In genomic region chr13:117659511-117659910, GRCm38 (mm10) we compare ENCODE assay signal across 10 mouse cellular contexts. TPM values are rescaled to one million over a fixed set of nuclear protein-coding genes. Genes with fewer than 3 reads are reported as not detected.
DNase-seq lines count a peak whose midpoint lies in the region; ATAC-seq and TF ChIP-seq lines count a peak whose summit lies in the region.
"Had no signal": no experiment of that assay in that cellular context is flagged by ENCODE, and none has a peak within 500 bp of the region (broad histone marks: within the 10 kb centered on the region; RNA-seq: fewer than 3 reads in every experiment).

No protein-coding gene starts in this region.

- no peaks in the 10 kb centered on the region for H3K36me3 ChIP-seq in CH12.LX (replicated peaks in 1 of 2; ENCODE audit: control insufficient read depth in 1 of 2, insufficient read depth in 1 of 2, low read length in 1 of 2)
- no peaks in the 10 kb centered on the region for H3K36me3 ChIP-seq in intestine, postnatal 0 days (ENCODE audit: control insufficient read depth, insufficient read depth)
- H3K36me3 ChIP-seq: liver, embryonic 15.5 days had no signal

- TF ChIP-seq CTCF in CH12.LX (conservative IDR thresholded peaks at IDR 0.05 in 1 of 2, IDR thresholded peaks at IDR 0.05 in 1 of 2; ENCODE audit: low read depth in 2 of 2, low read length in 2 of 2): no peak
- TF ChIP-seq CTCF in intestine, postnatal 0 days (IDR thresholded peaks at IDR 0.05; ENCODE audit: low read depth): no peak

- peaks cover 2% of the 10 kb centered on the region for H3K9me3 ChIP-seq in CH12.LX (replicated peaks; ENCODE audit: low read length)
- H3K9me3 ChIP-seq in intestine, postnatal 0 days (ENCODE audit: control insufficient read depth): no peaks in the 10 kb centered on the region
- H3K9me3 ChIP-seq: liver, embryonic 15.5 days had no signal

- in situ Hi-C loops in CH12.LX (cut with MboI; ENCODE audit: low pct_ligation_motif_present, low pct_unique_long_range_greater_than_20kb, low sequenced_read_pairs): no loop called here

- no peak for TF ChIP-seq EP300 in CH12.LX (IDR thresholded peaks at IDR 0.05; ENCODE audit: low read length)

- no peaks in the 10 kb centered on the region for H3K27me3 ChIP-seq in CH12.LX (replicated peaks)
- no peaks in the 10 kb centered on the region for H3K27me3 ChIP-seq in intestine, postnatal 0 days (replicated peaks; ENCODE audit: control insufficient read depth, insufficient read depth, low read length)
- H3K27me3 ChIP-seq: liver, embryonic 15.5 days had no signal

- intact Hi-C loops in left cerebral cortex, postnatal 25 days (cut with DNase I): loop anchor here (2.0 kb wide), 1 partner anchor 57 kb away; the partner anchor contains the start of gene Hcn1

- H3K79me2 ChIP-seq in CH12.LX (replicated peaks; ENCODE audit: control insufficient read depth, extremely low read depth, insufficient read depth, poor library complexity, severe bottlenecking): no peaks in the 10 kb centered on the region

- H3K4me1 ChIP-seq in CH12.LX (ENCODE audit: control insufficient read depth in 1 of 2, insufficient read depth in 2 of 2): peaks cover 0 to 6% of the 10 kb centered on the region in 2 experiments; a peak in 1 of 4 replicates
- H3K4me1 ChIP-seq in intestine, postnatal 0 days (replicated peaks; ENCODE audit: control insufficient read depth, insufficient read depth, low read length): no peaks in the 10 kb centered on the region
- H3K4me1 ChIP-seq: liver, embryonic 15.5 days had no signal

- 39% methylated on average over 7 of the region's 7 CpGs for WGBS in intestine, postnatal 0 days

- no peak overlapping the region for H3K27ac ChIP-seq in CH12.LX (ENCODE audit: insufficient read depth, low read depth)
- H3K27ac ChIP-seq in intestine, postnatal 0 days (ENCODE audit: low read depth, low read length): no peak overlapping the region
- H3K27ac ChIP-seq: liver, embryonic 15.5 days had no signal

- dilution Hi-C loops in CH12.LX (cut with MboI; ENCODE audit: extremely low pct_ligation_motif_present, extremely low pct_unique_long_range_greater_than_20kb, low sequenced_read_pairs): no loop called here

- no peak for ATAC-seq in intestine, postnatal 0 days

- no peak overlapping the region for H3K9ac ChIP-seq in CH12.LX (ENCODE audit: insufficient read depth, low read depth)
- H3K9ac ChIP-seq in intestine, postnatal 0 days (ENCODE audit: low read depth, low read length): no peak overlapping the region
- H3K9ac ChIP-seq: liver, embryonic 15.5 days had no signal

- no peak for TF ChIP-seq RAD21 in CH12.LX (IDR thresholded peaks at IDR 0.05; ENCODE audit: low read depth, low read length)

- no peak overlapping the region for H3K4me3 ChIP-seq in CH12.LX (replicated peaks in 1 of 3; ENCODE audit: low read depth in 2 of 3, low read length in 2 of 3, poor library complexity in 1 of 3)
- H3K4me3 ChIP-seq in intestine, postnatal 0 days (ENCODE audit: low read depth, low read length): no peak overlapping the region
- H3K4me3 ChIP-seq: liver, embryonic 15.5 days had no signal

- no peak for TF ChIP-seq POLR2A in CH12.LX (IDR thresholded peaks at IDR 0.05; ENCODE audit: low read depth, low read length)

- H3K4me2 ChIP-seq in CH12.LX (ENCODE audit: insufficient read depth, low read depth, poor library complexity, severe bottlenecking): no peak overlapping the region
- no peak overlapping the region for H3K4me2 ChIP-seq in intestine, postnatal 0 days (replicated peaks; ENCODE audit: low read depth)
- H3K4me2 ChIP-seq: liver, embryonic 15.5 days had no signal

- peak; percentile 14 for DNase-seq in cerebellum, adult 9-11 months
- DNase-seq in cerebellum, adult 11 months: no peak
- DNase-seq in CH12.LX (ENCODE audit: extremely low read depth): peak; percentile 13
- peak; percentile 12 to 46 for DNase-seq in frontal cortex, postnatal 25 days (ENCODE audit: low spot score in 2 of 2)
- DNase-seq in left cerebral cortex, postnatal 25 days (ENCODE audit: low spot score in 2 of 2): peak; percentile 78 to 95
- DNase-seq in T-cell, adult 2 months (ENCODE audit: low spot score): no peak
- no peak for DNase-seq in urinary bladder, postnatal 10 days (ENCODE audit: low spot score)
- DNase-seq: kidney, postnatal 14 days had no signal

TF ChIP-seq in CH12.LX, 34 proteins besides CTCF, POLR2A, EP300 and RAD21:
- TF ChIP-seq HCFC1 (IDR thresholded peaks at IDR 0.05; ENCODE audit: low read depth, low read length) (no peak), RCOR1 (conservative IDR thresholded peaks at IDR 0.05; ENCODE audit: low read depth, low read length) (no peak), NRF1 (IDR thresholded peaks at IDR 0.05; ENCODE audit: low read depth, low read length) (no peak), USF2 (conservative IDR thresholded peaks at IDR 0.05; ENCODE audit: low read depth, low read length) (no peak), SIN3A (IDR thresholded peaks at IDR 0.05; ENCODE audit: low read length) (no peak), TCF12 (IDR thresholded peaks at IDR 0.05; ENCODE audit: low read depth, low read length) (no peak), ZKSCAN1 (IDR thresholded peaks at IDR 0.05; ENCODE audit: borderline replicate concordance, low read depth, low read length) (no peak), ZNF384 (IDR thresholded peaks at IDR 0.05; ENCODE audit: low read depth, low read length) (no peak), TBP (conservative IDR thresholded peaks at IDR 0.05; ENCODE audit: low read depth, low read length) (no peak), MAX (IDR thresholded peaks at IDR 0.05; ENCODE audit: low read length) (no peak), MEF2A (IDR thresholded peaks at IDR 0.05; ENCODE audit: borderline replicate concordance, low read depth, low read length) (no peak), BHLHE40 (IDR thresholded peaks at IDR 0.05; ENCODE audit: low read depth, low read length) (no peak), UBTF (IDR thresholded peaks at IDR 0.05; ENCODE audit: low read depth, low read length) (no peak), CHD1 (IDR thresholded peaks at IDR 0.05; ENCODE audit: low read depth, low read length) (no peak), JUN (IDR thresholded peaks at IDR 0.05; ENCODE audit: insufficient read depth, low read depth, low read length) (no peak)

RNA-seq across cellular contexts. Expression of gene Hcn1, which starts 57.4 kb away (rescaled TPM):
- total RNA-seq in CH12.LX (2012; rRNA removed): not detected in 2 replicates
- not detected in 2 replicates for total RNA-seq in CH12.LX (2014; rRNA removed)
- not detected in 2 replicates for polyA plus RNA-seq in CH12.LX (2012; ENCODE audit: insufficient read length, low read depth)
- 10 to 100 TPM; 39.1 to 39.8 TPM for total RNA-seq in left cerebral cortex, postnatal 25 days (2021)
- 0.17 and 0.26 TPM in 2 replicates for polyA plus RNA-seq in intestine, postnatal 0 days (2015; fragmentation: Nextera tagmentation; extraction: Ambion mirVana)

Comparison
In these comparisons a context has a peak if more than half of its experiments do, and no peak if none do; other contexts are left out.
1. DNase-seq: peak in cerebellum, adult 9-11 months (single experiment), CH12.LX (single experiment), frontal cortex, postnatal 25 days (2 of 2) and left cerebral cortex, postnatal 25 days (2 of 2); none in cerebellum, adult 11 months (single experiment), T-cell, adult 2 months (single experiment) and urinary bladder, postnatal 10 days (single experiment).
2. RNA of gene Hcn1, which starts 57.4 kb away (total RNA-seq): 39.1 to 39.8 TPM in left cerebral cortex, postnatal 25 days; not detected in CH12.LX; every median in the first group is over 10 times any median in the second.